Mouse (Mus musculus) forebrain, embryonic 14.5 days (tissue): ENCODE measurements at regions not wholly inside any gene's neighbourhood (a gene's known extent, or its start where the extent isn't known, plus 50 kb on each side); places are given as distances from the start of the nearest gene placed in this dataset.
"Not testable (repeated sequence)": the region's sequence is repeated elsewhere in the genome, so short reads cannot be mapped to it uniquely, and the experiment has no call there.

Experiments used
- ATAC-seq: fragments of 200-750 bp; cut with Nextera tagmentation; 2 replicates; pipeline ENCODE4 v1.8.0; 2017; ENCODE audit warnings: mild to moderate bottlenecking, moderate library complexity
- DNase-seq: peaks from one replicate; pipeline ENCODE4 v3.0.0-alpha.2; 2015; ENCODE audit warnings: low spot score
- H3K27ac ChIP-seq: fragments of 300-500 bp; sonication (generic); 2 replicates; pipeline ENCODE4 v1.5.1; 2014; ENCODE audit warnings: low read depth, mild to moderate bottlenecking, control low read depth, low read length, moderate library complexity
- H3K27me3 ChIP-seq: fragments of 300-500 bp; sonication (generic); replicated peaks from 2 replicates; pipeline ENCODE4 v1.6.1; 2014; ENCODE audit warnings: low read length, control low read depth, mixed read lengths; ENCODE audit not compliant: control insufficient read depth, insufficient read depth
- H3K36me3 ChIP-seq: fragments of 300-500 bp; sonication (generic); 2 replicates; pipeline ENCODE4 v1.6.1; 2014; ENCODE audit warnings: low read length, control low read depth; ENCODE audit not compliant: control insufficient read depth, insufficient read depth
- H3K4me1 ChIP-seq: fragments of 300-500 bp; sonication (generic); 2 replicates; pipeline ENCODE4 v1.6.1; 2014; ENCODE audit warnings: antibody characterized with exemption, low read length, control low read depth; ENCODE audit not compliant: control insufficient read depth, insufficient read depth
- H3K4me2 ChIP-seq: fragments of 300-500 bp; sonication (generic); 2 replicates; pipeline ENCODE4 v1.6.1; 2014; ENCODE audit warnings: mild to moderate bottlenecking, control low read depth, low read length
- H3K4me3 ChIP-seq: fragments of 300-500 bp; sonication (generic); 2 replicates; pipeline ENCODE4 v1.5.1; 2014; ENCODE audit warnings: low read depth, low read length, control low read depth
- H3K9ac ChIP-seq: fragments of 300-500 bp; sonication (generic); 2 replicates; pipeline ENCODE4 v1.6.1; 2014; ENCODE audit warnings: mild to moderate bottlenecking, low read length, control low read depth, moderate library complexity
- H3K9me3 ChIP-seq: fragments of 300-500 bp; sonication (generic); replicated peaks from 2 replicates; pipeline ENCODE4 v1.6.1; 2016; ENCODE audit warnings: low read length, control low read depth, mixed read lengths; ENCODE audit not compliant: control insufficient read depth
- WGBS: fragments of 180-500 bp; shearing (Covaris S2); extraction: QIAGEN DNeasy Blood & Tissue Kit; methylation state at CpG from one replicate; pipeline ENCODE4 v1.1.7; 2014; 5-methylcytosine and 5-hydroxymethylcytosine counted together

DNA sequence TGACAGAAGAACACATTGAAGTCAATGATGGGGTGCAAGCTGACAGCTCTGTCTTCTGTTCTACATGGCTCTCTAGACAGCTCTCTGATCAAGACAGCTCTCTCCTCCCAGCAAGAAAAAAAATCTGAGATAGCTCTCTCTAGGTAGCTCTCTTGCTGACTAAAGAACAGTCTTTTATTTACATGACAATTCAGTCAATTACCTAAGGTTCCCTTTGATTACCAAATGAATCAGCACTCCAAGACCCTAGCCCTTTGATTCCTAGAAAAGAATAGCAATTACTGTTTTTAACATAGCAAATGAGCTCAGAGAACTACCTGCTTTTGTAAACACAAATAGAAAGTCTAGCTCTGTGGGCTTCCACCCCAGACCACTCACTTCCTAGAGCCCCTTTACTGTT lies 264.1 kb downstream of the Gm6685 start:
- Histone ChIP-seq H3K4me3 (no peak overlapping the region), H3K9ac (no peak overlapping the region), H3K27me3 (no peaks in the 10 kb centered on the region), H3K4me1 (no peaks in the 10 kb centered on the region), H3K9me3 (no peaks in the 10 kb centered on the region), H3K27ac (no peak overlapping the region), H3K4me2 (no peak overlapping the region), H3K36me3 (no peaks in the 10 kb centered on the region)
- DNase-seq (no peak), ATAC-seq (no peak)

DNA sequence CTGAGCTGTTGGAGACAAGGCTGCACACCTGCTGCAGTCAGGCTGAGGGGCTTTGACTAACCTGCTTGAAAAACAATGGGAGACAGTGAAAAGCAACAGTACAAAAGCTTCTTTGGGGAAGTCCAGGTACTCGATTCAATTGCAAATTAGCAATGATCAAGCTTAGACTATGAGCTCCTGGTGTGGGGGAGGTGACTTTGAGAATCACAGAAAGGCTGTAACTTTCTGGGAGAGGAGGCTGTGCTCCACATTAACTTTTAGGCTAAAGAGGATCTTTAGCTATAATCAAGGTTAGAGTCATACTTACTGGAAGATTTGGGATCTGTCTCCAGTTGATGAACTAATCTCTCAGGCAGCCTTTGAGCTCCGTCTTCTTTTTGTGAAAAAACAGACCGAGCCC lies 303.4 kb downstream of the Gm6685 start:
- not testable (repeated sequence) for H3K4me2 ChIP-seq, H3K4me1 ChIP-seq, H3K4me3 ChIP-seq, H3K27me3 ChIP-seq, DNase-seq, H3K27ac ChIP-seq, H3K9me3 ChIP-seq, H3K9ac ChIP-seq, H3K36me3 ChIP-seq, ATAC-seq
- 86% methylated on average over 3 of the region's 3 CpGs for WGBS

DNA sequence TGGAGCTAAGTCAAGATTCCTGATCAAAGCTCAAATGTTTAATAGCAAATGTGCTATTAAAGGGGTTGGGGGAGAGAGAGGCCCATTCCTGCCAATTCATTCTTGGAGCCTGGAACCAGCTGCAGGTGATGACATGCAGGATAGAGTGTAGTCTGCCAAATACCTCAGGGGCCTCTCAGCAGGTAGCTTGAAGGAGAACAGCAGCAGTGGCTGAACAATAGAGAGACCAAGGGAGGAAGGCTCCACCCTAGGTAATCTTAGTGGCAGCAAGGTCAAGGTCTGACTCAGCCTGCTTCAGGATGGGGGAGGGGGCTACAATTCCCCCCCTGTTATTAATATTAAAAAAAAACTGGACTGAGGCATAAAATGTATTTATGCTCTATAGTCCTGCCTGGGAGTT lies 304.1 kb downstream of the Gm6685 start:
- not testable (repeated sequence) for H3K36me3 ChIP-seq, H3K27ac ChIP-seq, H3K4me3 ChIP-seq, H3K9me3 ChIP-seq, H3K9ac ChIP-seq, H3K4me1 ChIP-seq, H3K27me3 ChIP-seq, H3K4me2 ChIP-seq, DNase-seq, ATAC-seq

- H3K36me3 ChIP-seq = no peaks in the 10 kb centered on the region
- no peak overlapping the region for H3K4me2 ChIP-seq
- DNase-seq (peak; percentile 0), ATAC-seq (no peak)
- H3K9me3 ChIP-seq = no peaks in the 10 kb centered on the region
- no peak overlapping the region for H3K27ac ChIP-seq
- H3K4me1 ChIP-seq = no peaks in the 10 kb centered on the region
- H3K4me3 ChIP-seq = no peak overlapping the region
- H3K27me3 ChIP-seq = no peaks in the 10 kb centered on the region
- H3K9ac ChIP-seq = no peak overlapping the region
These were observed 316.8 kb downstream of the Gm6685 start for GRCm38 (mm10) chr11:28022876-28023275.

- H3K9ac ChIP-seq = no peak overlapping the region
- H3K4me2 ChIP-seq = no peak overlapping the region
- 72% methylated on average over 1 of the region's 1 CpGs for WGBS
- no peaks in the 10 kb centered on the region for H3K27me3 ChIP-seq
- H3K9me3 ChIP-seq = no peaks in the 10 kb centered on the region
- ATAC-seq (no peak), DNase-seq (no peak)
- no peaks in the 10 kb centered on the region for H3K36me3 ChIP-seq
- H3K4me1 ChIP-seq = no peaks in the 10 kb centered on the region
- no peak overlapping the region for H3K27ac ChIP-seq
- H3K4me3 ChIP-seq = no peak overlapping the region
These were observed 318.9 kb downstream of the Gm6685 start for GRCm38 (mm10) chr11:28020762-28021161.
